Mouse (Mus musculus) stomach, embryonic 15.5 days (tissue): ENCODE measurements around the gene Prss28. TPM values are rescaled to one million over a fixed set of nuclear protein-coding genes. Genes with fewer than 3 reads are reported as not detected.

Source experiments
- ATAC-seq: fragments of 200-750 bp; cut with Nextera tagmentation; 2 replicates; pipeline ENCODE4 v1.8.0; 2017; ENCODE audit warnings: low read depth, moderate number of reproducible peaks, moderate TSS enrichment; ENCODE audit not compliant: insufficient read depth, low FRiP score
- H3K27ac ChIP-seq: fragments of 300-500 bp; sonication (generic); 2 replicates; pipeline ENCODE4 v1.5.1; 2015; ENCODE audit warnings: mild to moderate bottlenecking, inconsistent platforms
- H3K27me3 ChIP-seq: fragments of 300-500 bp; sonication (generic); replicated peaks from 2 replicates; pipeline ENCODE4 v1.6.1; 2015; ENCODE audit warnings: inconsistent platforms
- H3K36me3 ChIP-seq: fragments of 300-500 bp; sonication (generic); 2 replicates; pipeline ENCODE4 v1.6.1; 2015; ENCODE audit warnings: inconsistent platforms
- H3K4me1 ChIP-seq: fragments of 300-500 bp; sonication (generic); 2 replicates; pipeline ENCODE4 v1.6.1; 2015; ENCODE audit warnings: inconsistent platforms
- H3K4me2 ChIP-seq: fragments of 300-500 bp; sonication (generic); 2 replicates; pipeline ENCODE4 v1.6.1; 2015; ENCODE audit warnings: mild to moderate bottlenecking, inconsistent platforms
- H3K4me3 ChIP-seq: fragments of 300-500 bp; sonication (generic); replicated peaks from 2 replicates; pipeline ENCODE4 v1.5.1; 2015; ENCODE audit warnings: inconsistent platforms
- H3K9ac ChIP-seq: fragments of 300-500 bp; sonication (generic); 2 replicates; pipeline ENCODE4 v1.6.1; 2015; ENCODE audit warnings: inconsistent platforms
- H3K9me3 ChIP-seq: fragments of 300-500 bp; sonication (generic); 2 replicates; pipeline ENCODE4 v1.6.1; 2016; ENCODE audit warnings: inconsistent platforms
- WGBS: fragments of 180-500 bp; shearing (Covaris S2); methylation state at CpG from one replicate; pipeline ENCODE4 v1.1.7; 2015; 5-methylcytosine and 5-hydroxymethylcytosine counted together
- polyA plus RNA-seq: library from polyadenylated mRNA; unstranded; fragments of >200 nt; fragmentation: Nextera tagmentation; extraction: Ambion mirVana; gene quantifications from 2 replicates; pipeline ENCODE4 v1.2.1, GENCODE M21; 2015

The Prss28 gene
- polyA plus RNA-seq: not detected in 2 replicates

- no peaks in the 10 kb centered on the region for H3K27me3 ChIP-seq
- no peaks in the 10 kb centered on the region for H3K36me3 ChIP-seq
- 49% methylated on average over 4 of the region's 4 CpGs for WGBS
- H3K9me3 ChIP-seq: no peaks in the 10 kb centered on the region
- ATAC-seq: no peak
- H3K9ac ChIP-seq: no peak within 1 kb of the TSS
- H3K4me3 ChIP-seq: no peak within 1 kb of the TSS
- H3K4me2 ChIP-seq: no peak within 1 kb of the TSS
- no peaks in the 10 kb centered on the region for H3K4me1 ChIP-seq
- no peak within 1 kb of the TSS for H3K27ac ChIP-seq
Measured at GRCm38 (mm10) chr17:25308346-25308745, at the start of gene Prss28. Prss28 (plus strand) TSS chr17:25308646.

GRCm38 (mm10) chr17:25264453-25264852, 44.0 kb upstream of the Prss28 start:
- H3K4me3 ChIP-seq: no peak overlapping the region
- no peak overlapping the region for H3K27ac ChIP-seq
- no peak overlapping the region for H3K4me2 ChIP-seq
- no peaks in the 10 kb centered on the region for H3K4me1 ChIP-seq
- no peaks in the 10 kb centered on the region for H3K9me3 ChIP-seq
- no peaks in the 10 kb centered on the region for H3K27me3 ChIP-seq
- WGBS: 64% methylated on average over 3 of the region's 3 CpGs
- ATAC-seq: no peak
- H3K9ac ChIP-seq: no peak overlapping the region
- peaks cover 72% of the 10 kb centered on the region for H3K36me3 ChIP-seq

- 70% methylated on average over 2 of the region's 2 CpGs for WGBS
- Histone ChIP-seq H3K27me3 (no peaks in the 10 kb centered on the region), H3K9ac (no peak overlapping the region), H3K9me3 (no peaks in the 10 kb centered on the region), H3K4me1 (peaks cover 24% of the 10 kb centered on the region), H3K4me2 (peak overlapping the region; percentile 92), H3K36me3 (peaks cover 36% of the 10 kb centered on the region), H3K27ac (no peak overlapping the region), H3K4me3 (peak overlapping the region; percentile 98; the same call in 1 of the 2 replicates)
- ATAC-seq: no peak
Measured at GRCm38 (mm10) chr17:25270795-25271335, 37.6 kb upstream of the Prss28 start.

- peak overlapping the region; percentile 92 for H3K4me2 ChIP-seq
- H3K4me3 ChIP-seq: peak overlapping the region; percentile 98
- H3K36me3 ChIP-seq: peaks cover 21% of the 10 kb centered on the region
- H3K27me3 ChIP-seq: no peaks in the 10 kb centered on the region
- no peaks in the 10 kb centered on the region for H3K9me3 ChIP-seq
- H3K27ac ChIP-seq: peak overlapping the region; percentile 98
- no peak for ATAC-seq
- H3K9ac ChIP-seq: peak overlapping the region; percentile 99
- H3K4me1 ChIP-seq: peaks cover 24% of the 10 kb centered on the region
- 2% methylated on average over 10 of the region's 10 CpGs for WGBS
Measured at GRCm38 (mm10) chr17:25272326-25272725, 36.1 kb upstream of the Prss28 start.

- H3K4me3 ChIP-seq: peak overlapping the region; percentile 98
- no peaks in the 10 kb centered on the region for H3K9me3 ChIP-seq
- peak overlapping the region; percentile 98 for H3K27ac ChIP-seq
- H3K4me1 ChIP-seq: peaks cover 24% of the 10 kb centered on the region
- WGBS: under 1% methylated on average over 92 of the region's 92 CpGs
- no peaks in the 10 kb centered on the region for H3K27me3 ChIP-seq
- H3K4me2 ChIP-seq: peak overlapping the region; percentile 92
- H3K9ac ChIP-seq: peak overlapping the region; percentile 99
- peaks cover 13% of the 10 kb centered on the region for H3K36me3 ChIP-seq
- peak; percentile 89 for ATAC-seq
Measured at GRCm38 (mm10) chr17:25272951-25273705, 35.3 kb upstream of the Prss28 start.

- ATAC-seq: peak; percentile 82
- peak overlapping the region; percentile 98 for H3K4me3 ChIP-seq
- no peaks in the 10 kb centered on the region for H3K27me3 ChIP-seq
- no peaks in the 10 kb centered on the region for H3K9me3 ChIP-seq
- H3K36me3 ChIP-seq: peaks cover 5% of the 10 kb centered on the region
- peak overlapping the region; percentile 99 for H3K9ac ChIP-seq
- peaks cover 24% of the 10 kb centered on the region for H3K4me1 ChIP-seq
- H3K27ac ChIP-seq: peak overlapping the region; percentile 98
- WGBS: under 1% methylated on average over 45 of the region's 45 CpGs
- peak overlapping the region; percentile 52 for H3K4me2 ChIP-seq
Measured at GRCm38 (mm10) chr17:25273706-25274501, 34.5 kb upstream of the Prss28 start.

- Histone ChIP-seq H3K4me3 (peak within 1 kb of the TSS; percentile 98), H3K27me3 (no peaks in the 10 kb centered on the region), H3K27ac (peak within 1 kb of the TSS; percentile 98), H3K4me1 (peaks cover 24% of the 10 kb centered on the region), H3K9me3 (no peaks in the 10 kb centered on the region), H3K4me2 (peak within 1 kb of the TSS; percentile 52), H3K9ac (peak within 1 kb of the TSS; percentile 99), H3K36me3 (no peaks in the 10 kb centered on the region)
- 74% methylated on average over 9 of the region's 9 CpGs for WGBS
- no peak for ATAC-seq
Measured at GRCm38 (mm10) chr17:25274571-25275346, 33.7 kb upstream of the Prss28 start, which contains the start of gene Ube2i. Ube2i (minus strand) TSS chr17:25274622.

GRCm38 (mm10) chr17:25275833-25276232, 32.6 kb upstream of the Prss28 start:
- H3K27ac ChIP-seq: no peak overlapping the region
- no peaks in the 10 kb centered on the region for H3K9me3 ChIP-seq
- WGBS: 96% methylated on average over 3 of the region's 3 CpGs
- no peak overlapping the region for H3K4me2 ChIP-seq
- H3K27me3 ChIP-seq: no peaks in the 10 kb centered on the region
- no peak for ATAC-seq
- H3K4me3 ChIP-seq: no peak overlapping the region
- peaks cover 16% of the 10 kb centered on the region for H3K4me1 ChIP-seq
- H3K36me3 ChIP-seq: no peaks in the 10 kb centered on the region
- no peak overlapping the region for H3K9ac ChIP-seq

GRCm38 (mm10) chr17:25282133-25282532, 26.3 kb upstream of the Prss28 start:
- Histone ChIP-seq H3K4me1 (no peaks in the 10 kb centered on the region), H3K4me2 (no peak overlapping the region), H3K9me3 (no peaks in the 10 kb centered on the region), H3K4me3 (no peak overlapping the region), H3K9ac (no peak overlapping the region), H3K36me3 (no peaks in the 10 kb centered on the region), H3K27me3 (no peaks in the 10 kb centered on the region), H3K27ac (no peak overlapping the region)
- WGBS: 34% methylated on average over 11 of the region's 11 CpGs
- ATAC-seq: peak; percentile 76; the same call in 1 of the 2 replicates

GRCm38 (mm10) chr17:25285033-25285432, 23.4 kb upstream of the Prss28 start:
- Histone ChIP-seq H3K36me3 (no peaks in the 10 kb centered on the region), H3K27me3 (no peaks in the 10 kb centered on the region), H3K27ac (no peak overlapping the region), H3K4me1 (no peaks in the 10 kb centered on the region), H3K9me3 (no peaks in the 10 kb centered on the region), H3K4me2 (no peak overlapping the region), H3K9ac (no peak overlapping the region), H3K4me3 (no peak overlapping the region)
- 22% methylated on average over 3 of the region's 3 CpGs for WGBS
- peak; percentile 39; the same call in 1 of the 2 replicates for ATAC-seq

GRCm38 (mm10) chr17:25288842-25289241, 19.6 kb upstream of the Prss28 start:
- no peaks in the 10 kb centered on the region for H3K27me3 ChIP-seq
- H3K9ac ChIP-seq: no peak overlapping the region
- no peak overlapping the region for H3K4me2 ChIP-seq
- no peak for ATAC-seq
- H3K4me3 ChIP-seq: no peak overlapping the region
- no peak overlapping the region for H3K27ac ChIP-seq
- H3K4me1 ChIP-seq: no peaks in the 10 kb centered on the region
- WGBS: 21% methylated on average over 4 of the region's 4 CpGs
- no peaks in the 10 kb centered on the region for H3K9me3 ChIP-seq
- H3K36me3 ChIP-seq: no peaks in the 10 kb centered on the region
